Mouse (Mus musculus) embryo, embryonic 10.5 days (tissue): ENCODE measurements around the gene Prdm1.

Experiments
- DNase-seq: peaks from one replicate; pipeline ENCODE4 v3.0.0-alpha.2; 2015; ENCODE audit warnings: low spot score

The Prdm1 gene

DNA sequence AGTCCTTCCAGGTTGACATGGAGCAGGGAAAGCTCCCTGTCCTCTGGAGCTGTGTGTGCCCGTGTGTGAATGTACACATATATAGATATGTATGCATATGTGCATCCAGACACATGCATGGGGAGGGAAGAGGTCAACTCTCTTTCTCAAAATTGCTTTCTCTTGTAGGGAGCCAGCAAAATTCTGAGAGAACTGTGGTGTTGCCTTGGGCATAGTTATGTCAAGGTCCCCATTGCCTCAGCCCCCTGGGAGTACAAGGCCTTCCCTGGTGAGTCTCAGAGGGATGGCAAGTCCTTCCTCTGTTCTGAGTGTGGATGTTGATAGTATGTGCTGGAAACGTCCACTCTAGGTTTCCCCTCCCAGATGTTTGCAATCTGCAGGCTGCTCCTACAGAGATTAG is 109.4 kb downstream of the Prdm1 start:
- DNase-seq, result no peak

DNA sequence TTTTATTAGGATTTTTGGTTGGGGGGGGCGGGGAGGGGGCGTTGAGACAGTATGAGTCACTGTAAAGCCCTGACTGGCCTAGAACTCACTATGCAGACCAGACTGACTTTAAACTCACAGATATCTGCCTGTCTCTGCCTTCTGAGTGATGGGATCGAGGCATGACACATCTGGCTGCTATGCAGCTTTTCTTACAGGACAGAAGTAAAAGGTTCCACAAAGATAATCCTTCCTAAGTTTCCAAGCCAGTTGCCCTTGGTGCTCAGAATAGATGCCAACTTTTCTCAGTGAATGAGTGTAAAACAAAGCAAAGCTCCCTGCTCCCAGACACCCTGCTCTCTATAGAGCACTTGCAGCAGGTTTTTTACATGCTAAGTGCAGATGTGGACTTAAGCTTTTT is 112.7 kb downstream of the Prdm1 start:
- no peak for DNase-seq

DNA sequence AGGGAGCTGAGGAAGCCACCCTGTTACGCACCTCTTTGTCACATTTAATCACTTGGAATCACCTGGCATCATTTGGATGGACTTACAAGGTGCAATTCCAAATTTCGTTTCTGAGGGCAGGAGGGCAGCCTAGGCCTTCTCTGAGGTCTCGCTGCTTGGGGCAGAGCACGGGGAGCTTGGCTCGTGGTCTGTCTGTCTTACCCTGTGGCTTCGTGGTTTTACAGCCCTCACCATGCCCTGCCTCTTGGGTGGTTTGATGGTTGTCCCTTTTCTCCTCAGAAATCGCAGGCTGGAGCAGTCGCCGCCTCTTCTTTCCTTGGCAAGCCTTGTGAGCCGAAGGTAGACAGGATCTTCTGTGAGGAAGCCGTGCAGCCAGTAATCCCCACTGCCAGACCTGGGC is 118.3 kb downstream of the Prdm1 start:
- no peak for DNase-seq

DNA sequence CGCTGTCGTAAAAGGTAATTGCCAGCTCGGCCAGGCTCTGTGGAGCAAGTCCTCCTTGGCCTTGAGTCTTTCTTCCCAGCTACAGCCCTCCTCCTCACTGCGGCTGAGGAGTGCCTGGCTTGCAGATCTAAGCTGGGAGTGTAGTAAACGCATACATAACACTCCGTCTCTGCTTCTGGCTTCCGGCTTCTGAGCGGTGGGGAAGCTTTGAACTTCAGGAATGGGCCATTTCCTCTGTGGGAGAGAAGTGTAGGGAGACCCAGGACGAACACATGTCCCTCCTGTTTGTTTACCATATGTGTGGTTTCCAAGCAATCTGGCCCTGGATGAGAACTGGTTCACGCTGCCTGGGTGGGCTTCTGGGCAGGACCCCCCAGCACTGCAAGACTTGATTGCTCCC is 119.2 kb downstream of the Prdm1 start:
- DNase-seq, result no peak

DNA sequence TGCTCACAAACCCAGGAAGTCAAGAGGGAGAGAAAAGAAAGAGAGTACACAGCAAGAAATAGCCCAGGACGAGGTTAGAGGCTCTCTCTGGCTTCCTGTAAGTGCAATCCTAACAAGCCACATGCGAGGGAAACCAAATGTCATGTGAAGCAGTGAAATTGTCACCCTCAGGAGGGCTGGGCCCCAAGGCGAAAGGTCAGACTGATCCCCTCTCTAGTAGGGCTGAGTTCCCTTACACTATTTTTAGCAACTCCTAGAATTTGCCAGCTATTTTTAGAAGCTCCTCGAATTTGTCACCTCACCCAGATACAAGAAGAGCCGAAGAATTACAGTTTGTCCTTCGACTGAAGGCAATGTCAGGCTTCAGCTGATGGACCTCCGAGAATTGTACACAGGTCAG is 124.9 kb downstream of the Prdm1 start:
- DNase-seq, result no peak

DNA sequence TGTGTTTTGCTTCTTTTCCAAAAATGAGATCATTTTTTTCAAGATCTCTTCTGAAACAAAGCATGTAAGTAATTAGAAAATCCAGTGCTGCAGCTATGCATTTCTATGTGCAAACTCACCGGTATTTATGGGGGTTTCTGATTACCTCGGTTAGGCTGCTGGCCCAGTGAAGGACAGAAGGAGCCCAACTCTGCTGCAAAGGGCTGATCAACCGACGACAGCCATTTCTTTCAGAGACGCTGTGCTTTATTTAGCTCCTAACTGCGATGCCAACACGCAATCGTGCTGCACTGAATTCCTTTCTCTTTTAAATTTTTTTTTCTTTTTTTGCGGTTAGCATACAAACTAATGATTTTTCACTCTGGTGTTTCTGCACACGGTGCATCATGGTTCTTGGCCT is 126.7 kb downstream of the Prdm1 start:
- no peak for DNase-seq

DNA sequence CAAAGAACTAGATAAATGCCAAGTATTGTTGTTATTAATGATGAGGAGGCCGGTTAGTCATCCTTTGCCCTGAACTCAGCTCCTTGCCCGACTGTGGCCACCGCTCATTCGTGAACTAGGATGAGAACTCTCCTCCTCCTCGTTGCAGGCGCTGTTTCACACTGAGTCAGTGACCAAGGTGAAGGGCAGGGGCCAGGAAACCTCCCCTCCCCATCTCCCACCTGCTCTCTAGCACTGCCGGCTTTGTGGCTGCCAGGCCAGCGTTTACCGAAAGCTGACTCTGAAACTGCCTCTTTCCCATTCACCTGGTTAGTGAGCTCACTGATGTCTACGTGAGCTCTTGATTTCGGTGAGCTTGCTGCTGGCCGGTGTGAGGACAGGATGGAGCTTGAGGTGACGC is 127.7 kb downstream of the Prdm1 start:
- no peak for DNase-seq

DNA sequence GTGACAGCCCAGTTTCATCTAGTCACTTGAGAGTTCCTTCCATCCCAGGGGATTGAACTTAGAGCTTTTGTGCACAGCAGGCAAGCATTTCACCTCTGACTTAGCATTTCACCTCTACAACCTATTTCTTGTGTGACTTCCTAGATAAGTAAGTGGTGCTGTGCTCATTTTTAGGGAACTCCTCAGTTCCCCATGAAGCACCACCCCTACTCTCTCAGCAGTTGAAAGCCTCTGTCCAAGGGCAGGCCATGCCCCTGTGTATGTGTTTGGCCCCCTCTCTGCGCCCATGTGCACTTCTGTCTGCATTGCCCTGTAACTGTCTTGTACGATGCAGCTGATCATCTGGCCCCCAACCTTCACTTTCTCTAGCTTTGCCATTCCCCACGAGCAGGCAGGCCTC is 128.2 kb downstream of the Prdm1 start:
- no peak for DNase-seq

DNA sequence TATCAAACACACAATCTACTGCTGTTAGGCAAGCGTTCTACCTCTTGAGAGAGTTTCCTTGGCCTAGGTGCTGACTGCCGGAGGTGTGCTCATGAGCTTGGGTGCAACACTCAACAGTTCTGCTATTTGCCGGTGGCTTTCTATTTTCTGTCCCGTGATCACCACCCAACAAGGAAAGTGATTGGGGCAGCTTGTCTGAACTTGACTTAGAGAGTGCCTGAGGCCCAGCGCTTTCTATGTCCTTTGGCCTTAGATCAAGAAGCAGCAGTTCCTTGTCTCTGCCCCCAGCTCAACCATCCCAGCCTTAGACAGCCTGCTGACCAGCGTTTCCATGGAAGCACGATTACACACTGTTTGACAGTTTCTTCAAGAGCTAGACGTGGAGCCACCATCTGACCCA is 135.4 kb downstream of the Prdm1 start:
- no peak for DNase-seq

DNA sequence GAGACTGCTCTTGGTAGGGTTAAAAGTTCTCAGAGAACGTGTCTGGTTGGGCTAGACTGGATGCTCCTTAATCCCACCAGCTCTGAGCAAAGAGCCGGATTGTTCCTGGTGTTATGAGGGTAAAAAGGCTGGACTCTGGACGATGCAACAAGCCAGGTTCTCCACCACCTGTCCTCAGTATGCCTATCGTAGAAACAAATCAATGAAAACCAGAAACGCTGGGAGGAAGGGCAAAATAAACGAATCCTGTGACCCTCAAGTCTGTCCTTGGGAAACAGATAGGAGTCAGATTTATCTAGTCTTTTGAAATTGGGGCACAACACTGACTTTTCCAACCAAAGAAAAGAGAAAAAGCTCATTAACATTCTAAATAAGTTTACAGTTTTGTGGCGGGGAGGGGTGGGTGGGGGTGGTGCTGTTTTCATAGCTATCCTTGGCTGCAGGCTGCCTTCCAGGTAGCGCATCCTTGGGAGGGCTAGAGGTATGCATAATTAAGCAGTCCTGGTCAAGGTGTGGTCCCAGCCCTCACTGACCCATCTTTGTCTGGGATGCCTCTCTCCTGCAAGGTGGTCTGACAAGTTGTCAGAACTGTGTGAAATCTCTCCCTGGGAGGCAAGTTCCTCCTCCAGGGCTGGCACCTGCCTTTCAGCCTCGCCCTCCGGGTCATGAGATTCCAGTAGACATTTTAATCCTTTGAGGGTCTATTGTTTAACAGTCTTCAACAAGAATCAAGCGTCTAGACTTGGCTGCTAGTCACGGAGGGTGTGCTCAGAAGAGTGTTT is 136.6 kb downstream of the Prdm1 start:
- no peak for DNase-seq

DNA sequence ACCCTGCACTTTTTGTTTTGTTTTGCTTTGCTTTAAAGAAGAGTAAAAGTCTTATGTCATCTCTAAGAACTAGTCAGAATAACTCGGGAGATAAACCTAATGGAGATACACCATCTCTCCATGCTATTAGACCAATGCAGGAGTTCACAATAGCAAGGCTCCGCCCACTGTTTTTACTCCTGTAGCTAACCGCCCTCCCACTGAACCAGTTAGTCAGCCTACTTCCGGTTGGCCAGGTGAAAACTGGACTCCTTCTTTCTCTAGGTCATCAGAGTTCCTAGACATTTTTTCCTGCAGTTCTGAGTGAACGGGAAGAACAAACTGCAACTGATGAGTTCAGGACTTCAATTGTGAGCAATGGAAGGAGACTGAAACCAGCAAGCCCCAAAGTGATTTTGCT is 138.0 kb downstream of the Prdm1 start:
- DNase-seq, result no peak

DNA sequence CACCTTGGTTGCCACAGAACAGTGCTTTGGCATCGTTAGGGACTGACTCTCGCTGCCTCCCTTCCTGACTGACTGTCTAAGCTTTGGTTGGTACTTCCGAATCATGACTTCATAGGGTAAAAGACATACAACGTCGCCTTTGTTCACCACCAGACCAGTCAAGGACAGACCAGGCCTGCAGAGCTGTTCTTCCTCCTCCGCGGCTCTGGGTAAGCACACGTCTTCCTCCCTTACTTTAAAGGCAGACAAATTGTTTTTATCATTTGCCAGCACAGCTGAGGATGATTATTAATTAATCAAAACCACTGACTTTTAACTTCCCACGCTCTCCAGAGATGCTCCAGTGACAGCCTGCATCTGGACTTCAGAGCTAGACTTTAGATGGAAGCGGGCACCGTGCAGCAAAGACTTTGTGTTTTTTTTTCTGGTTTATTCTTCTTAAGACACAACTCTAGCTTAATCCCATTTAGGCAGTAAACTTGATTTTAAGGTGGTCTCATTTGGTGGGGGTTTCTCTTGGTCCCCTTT is 139.5 kb downstream of the Prdm1 start:
- no peak for DNase-seq
